Mouse (Mus musculus) megakaryocyte, embryonic 14.5 days (primary cell): ENCODE results near the gene Exd1.

ENCODE experiments used
- FLI1 ChIP-seq: IDR thresholded peaks from 2 replicates; pipeline ENCODE4 v1.6.1; 2012; ENCODE audit warnings: low read length, inconsistent platforms, mixed read lengths
- GATA1 ChIP-seq: IDR thresholded peaks from 3 replicates; pipeline ENCODE4 v1.6.1; 2012; ENCODE audit warnings: mixed read lengths, low read length, inconsistent platforms, borderline replicate concordance

GRCm38 (mm10) chr2:119558039-119558438 lies 10.6 kb upstream of the Exd1 start:
- TF ChIP-seq FLI1, result no peak
- TF ChIP-seq GATA1, result no peak
